Mouse (Mus musculus): ENCODE data around the gene Hist1h4k. TPM values are rescaled to one million over a fixed set of nuclear protein-coding genes. Genes with fewer than 3 reads are reported as not detected.

Hist1h4k gene
- total and polyA plus RNA-seq, 3 experiments = 19.1 to 3,283 TPM; not detected in 1

DNA sequence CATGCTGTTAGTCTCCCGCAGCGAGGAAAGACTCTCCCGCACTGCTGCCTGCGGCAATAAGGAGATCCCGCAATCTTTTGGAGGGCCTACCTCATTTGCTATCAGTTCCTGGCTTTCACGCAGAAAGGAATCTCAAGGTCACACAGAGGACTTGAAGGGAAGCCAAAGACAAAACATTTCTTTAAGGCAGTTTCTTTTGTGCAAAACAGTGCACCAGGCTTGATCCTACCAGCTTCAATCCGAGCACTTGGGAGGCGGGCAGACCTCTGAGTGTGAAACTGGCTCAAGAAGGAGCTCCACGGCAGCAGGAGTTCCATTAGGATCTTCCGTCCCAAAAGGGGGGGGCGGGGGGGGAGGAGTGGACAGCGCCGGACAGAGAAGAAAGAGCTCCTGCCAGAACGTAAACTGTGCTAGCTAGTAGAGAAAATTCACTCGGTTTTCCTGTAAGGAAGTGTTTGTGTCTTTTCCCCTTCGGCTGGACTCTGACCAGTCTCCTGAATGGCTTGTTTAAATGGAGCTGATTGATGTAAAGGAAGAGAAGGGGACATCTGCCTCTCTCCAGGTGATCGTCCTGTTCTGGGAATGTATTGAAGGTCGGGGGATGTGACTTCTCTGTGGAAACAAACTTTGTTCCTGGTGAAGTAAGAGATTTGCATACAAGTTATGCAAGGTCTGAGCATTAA is 40.4 kb upstream of the Hist1h4k start:
- H3K79me2 ChIP-seq (ENCODE audit: control insufficient read depth, insufficient read depth, low read length, poor library complexity) = no peaks in the 10 kb centered on the region
- H3K4me3 ChIP-seq (ENCODE audit: control insufficient read depth in 1 of 2, insufficient read depth in 1 of 2, low read depth in 2 of 2, low read length in 2 of 2) = peak overlapping the region; percentile 31 to 38
- H3K9ac ChIP-seq (ENCODE audit: control insufficient read depth, low read depth, low read length, poor library complexity, severe bottlenecking) = peak overlapping the region; percentile 61
- H3K27ac ChIP-seq (ENCODE audit: control insufficient read depth, low read depth, low read length) = no peak overlapping the region
- no peak for TF ChIP-seq ELF1 (IDR thresholded peaks at IDR 0.05; ENCODE audit: low read depth, low read length)
- TF ChIP-seq NELFE (IDR thresholded peaks at IDR 0.05; ENCODE audit: low read depth, low read length) = no peak
- TF ChIP-seq MAX (IDR thresholded peaks at IDR 0.05; ENCODE audit: low read length) = no peak
- TF ChIP-seq CTCF (IDR thresholded peaks at IDR 0.05 in 2 of 3, conservative IDR thresholded peaks at IDR 0.05 in 1 of 3; ENCODE audit: control insufficient read depth in 1 of 3, insufficient read depth in 1 of 3, low read depth in 2 of 3, low read length in 3 of 3, poor library complexity in 1 of 3, severe bottlenecking in 1 of 3) = no peak
- TF ChIP-seq EP300 (IDR thresholded peaks at IDR 0.05; ENCODE audit: low read depth in 1 of 2, low read length in 2 of 2) = no peak
- TF ChIP-seq GABPA (IDR thresholded peaks at IDR 0.05; ENCODE audit: low read depth, low read length) = no peak
- no peak for TF ChIP-seq SMC3 (IDR thresholded peaks at IDR 0.05; ENCODE audit: low read depth, low read length)
- TF ChIP-seq BHLHE40 (IDR thresholded peaks at IDR 0.05; ENCODE audit: borderline replicate concordance, low read depth, low read length) = no peak
- no peak for TF ChIP-seq ZNF384 (IDR thresholded peaks at IDR 0.05; ENCODE audit: low read depth, low read length)
- TF ChIP-seq MAFK (IDR thresholded peaks at IDR 0.05; ENCODE audit: borderline replicate concordance, low read depth, low read length) = no peak
- no peak for TF ChIP-seq ETS1 (IDR thresholded peaks at IDR 0.05; ENCODE audit: low read depth, low read length)
- TF ChIP-seq ZMIZ1 (IDR thresholded peaks at IDR 0.05; ENCODE audit: low read depth, low read length) = no peak
- no peak for TF ChIP-seq CHD1 (IDR thresholded peaks at IDR 0.05; ENCODE audit: low read depth, low read length)
- no peak for TF ChIP-seq POLR2AphosphoS5 (IDR thresholded peaks at IDR 0.05; ENCODE audit: borderline replicate concordance, low read depth, low read length)
- TF ChIP-seq MYC (IDR thresholded peaks at IDR 0.05; ENCODE audit: low read depth, low read length) = no peak
- no peak for TF ChIP-seq KAT2A (conservative IDR thresholded peaks at IDR 0.05; ENCODE audit: low read depth, low read length)
- no peak for TF ChIP-seq ZKSCAN1 (IDR thresholded peaks at IDR 0.05; ENCODE audit: low read depth, low read length)
- TF ChIP-seq RAD21 (IDR thresholded peaks at IDR 0.05; ENCODE audit: low read depth, low read length) = no peak
- no peaks in the 10 kb centered on the region for H3K9me3 ChIP-seq (replicated peaks; ENCODE audit: insufficient read depth, low read length)
- H3K27me3 ChIP-seq (ENCODE audit: control insufficient read depth in 1 of 2, insufficient read depth in 2 of 2, low read length in 2 of 2) = no peaks in the 10 kb centered on the region
- DNase-seq (ENCODE audit: low read depth, low spot score) = peak; percentile 54
- peaks cover 4 to 9% of the 10 kb centered on the region in 2 experiments for H3K4me1 ChIP-seq (ENCODE audit: control insufficient read depth in 1 of 2, insufficient read depth in 2 of 2, low read length in 2 of 2)
- H3K36me3 ChIP-seq (ENCODE audit: control insufficient read depth in 1 of 2, insufficient read depth in 2 of 2, low read length in 2 of 2) = peaks cover 0 to 21% of the 10 kb centered on the region in 2 experiments; a peak in 2 of 4 replicates

DNA sequence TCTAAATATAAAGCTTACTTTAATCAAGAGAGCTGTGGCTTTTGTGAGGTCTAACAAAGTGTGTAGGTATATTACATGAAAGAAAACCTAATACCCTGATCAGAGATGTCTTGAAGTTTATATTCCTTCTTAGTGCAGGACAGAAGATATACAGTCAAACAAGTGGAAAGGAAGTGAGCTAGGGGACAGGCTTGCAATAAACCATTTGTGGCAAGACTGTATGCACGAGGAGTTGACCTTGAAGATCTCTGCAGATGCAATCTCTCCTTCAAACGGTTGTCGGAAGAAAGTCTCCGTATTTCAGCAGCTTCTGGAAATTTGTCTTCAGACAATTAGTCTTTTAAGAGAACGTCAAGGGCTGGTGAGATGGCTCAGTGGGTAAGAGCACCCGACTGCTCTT is 39.6 kb upstream of the Hist1h4k start:
- 0 out of 2 replicates have a peak overlapping the region, but pooled peaks have one; percentile 5 for H3K27ac ChIP-seq (ENCODE audit: control insufficient read depth, low read depth, low read length)
- H3K9ac ChIP-seq (ENCODE audit: control insufficient read depth, low read depth, low read length, poor library complexity, severe bottlenecking) = peak overlapping the region; percentile 11
- H3K9me3 ChIP-seq (replicated peaks; ENCODE audit: insufficient read depth, low read length) = no peaks in the 10 kb centered on the region
- H3K36me3 ChIP-seq (ENCODE audit: control insufficient read depth in 1 of 2, insufficient read depth in 2 of 2, low read length in 2 of 2) = peaks cover 0 to 28% of the 10 kb centered on the region in 2 experiments; a peak in 2 of 4 replicates
- no peak overlapping the region for H3K4me3 ChIP-seq (ENCODE audit: control insufficient read depth in 1 of 2, insufficient read depth in 1 of 2, low read depth in 2 of 2, low read length in 2 of 2)
- peak; percentile 60 for DNase-seq (ENCODE audit: low read depth, low spot score)
- no peaks in the 10 kb centered on the region for H3K79me2 ChIP-seq (ENCODE audit: control insufficient read depth, insufficient read depth, low read length, poor library complexity)
- H3K27me3 ChIP-seq (ENCODE audit: control insufficient read depth in 1 of 2, insufficient read depth in 2 of 2, low read length in 2 of 2) = no peaks in the 10 kb centered on the region
- TF ChIP-seq SMC3 (IDR thresholded peaks at IDR 0.05; ENCODE audit: low read depth, low read length) (no peak), SIN3A (IDR thresholded peaks at IDR 0.05; ENCODE audit: low read length) (no peak), POLR2AphosphoS2 (IDR thresholded peaks at IDR 0.05; ENCODE audit: low read length) (no peak), MXI1 (IDR thresholded peaks at IDR 0.05; ENCODE audit: low read depth, low read length) (no peak), KAT2A (conservative IDR thresholded peaks at IDR 0.05; ENCODE audit: low read depth, low read length) (no peak), CHD1 (IDR thresholded peaks at IDR 0.05; ENCODE audit: low read depth, low read length) (no peak), POLR2AphosphoS5 (IDR thresholded peaks at IDR 0.05; ENCODE audit: borderline replicate concordance, low read depth, low read length) (no peak), MEF2A (IDR thresholded peaks at IDR 0.05; ENCODE audit: extremely low read depth, insufficient replicate concordance, low read depth, low read length, poor library complexity, severe bottlenecking) (no peak), GABPA (IDR thresholded peaks at IDR 0.05; ENCODE audit: low read depth, low read length) (no peak), RAD21 (IDR thresholded peaks at IDR 0.05; ENCODE audit: low read depth, low read length) (no peak), HCFC1 (IDR thresholded peaks at IDR 0.05; ENCODE audit: low read depth, low read length) (no peak), ZMIZ1 (IDR thresholded peaks at IDR 0.05; ENCODE audit: low read depth, low read length) (no peak)
- peaks cover 4 to 9% of the 10 kb centered on the region in 2 experiments for H3K4me1 ChIP-seq (ENCODE audit: control insufficient read depth in 1 of 2, insufficient read depth in 2 of 2, low read length in 2 of 2)
